Mouse (Mus musculus) ovary, adult 18-20 months (tissue): Measurements from ENCODE around the gene Gm9945.

Experiments
- DNase-seq: peaks from one replicate; pipeline ENCODE4 v3.0.0; 2022; ENCODE audit warnings: low spot score, mixed read lengths

Gene Gm9945

DNA sequence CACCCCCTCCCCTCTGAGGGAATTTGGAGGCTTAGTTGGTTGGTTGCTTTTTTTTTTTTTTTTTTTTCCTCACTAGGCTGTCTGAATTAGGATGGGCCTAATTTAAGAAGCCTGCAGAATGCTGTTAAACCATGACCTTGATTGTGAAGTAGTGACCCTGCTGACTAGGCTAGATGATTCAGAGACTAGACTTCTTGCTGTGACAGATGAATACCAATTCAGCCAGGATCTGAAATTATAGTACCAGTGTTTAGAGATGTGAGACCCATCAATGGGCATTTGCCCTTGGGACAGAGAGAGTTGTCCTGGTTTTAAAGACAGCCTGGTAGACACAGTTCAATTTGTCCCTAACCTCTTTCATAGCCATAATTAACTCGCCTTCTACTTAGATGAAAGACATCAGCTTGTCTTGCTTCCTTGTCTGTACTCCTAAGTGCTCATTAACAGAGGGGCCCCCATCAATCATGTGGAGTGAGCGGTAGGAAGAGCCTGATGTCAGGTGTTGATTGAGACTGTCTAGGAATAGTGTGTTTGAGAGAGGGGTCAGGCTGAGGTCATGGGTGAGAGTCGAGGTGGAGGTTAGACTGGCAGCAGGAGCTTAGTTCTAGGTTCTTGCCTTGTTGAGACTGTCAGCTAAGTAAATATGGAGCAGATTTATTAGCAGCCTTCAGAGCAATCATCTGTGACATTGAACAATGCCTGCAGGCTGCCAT lies 13.4 kb downstream of the Gm9945 start:
- DNase-seq = no peak

DNA sequence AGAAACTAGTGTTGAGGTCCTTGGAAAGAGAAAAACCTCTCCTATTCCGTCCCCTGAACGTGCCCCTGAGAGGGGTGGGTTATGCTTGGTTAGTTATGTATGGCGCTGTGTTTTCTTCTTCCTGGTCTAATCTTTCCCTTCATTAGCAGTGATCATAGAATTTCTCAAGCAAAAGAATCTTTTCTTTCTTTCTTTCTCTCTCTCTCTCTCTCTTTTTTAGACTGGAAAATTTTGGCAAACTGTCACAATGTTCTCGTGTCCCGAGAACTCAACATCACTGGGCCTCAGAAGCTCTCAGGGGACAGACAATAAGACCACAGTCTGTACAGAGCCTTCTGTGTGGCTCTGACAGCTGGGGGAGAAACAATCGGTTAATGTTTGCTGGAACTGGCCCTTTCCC lies 15.5 kb downstream of the Gm9945 start:
- no peak for DNase-seq

DNA sequence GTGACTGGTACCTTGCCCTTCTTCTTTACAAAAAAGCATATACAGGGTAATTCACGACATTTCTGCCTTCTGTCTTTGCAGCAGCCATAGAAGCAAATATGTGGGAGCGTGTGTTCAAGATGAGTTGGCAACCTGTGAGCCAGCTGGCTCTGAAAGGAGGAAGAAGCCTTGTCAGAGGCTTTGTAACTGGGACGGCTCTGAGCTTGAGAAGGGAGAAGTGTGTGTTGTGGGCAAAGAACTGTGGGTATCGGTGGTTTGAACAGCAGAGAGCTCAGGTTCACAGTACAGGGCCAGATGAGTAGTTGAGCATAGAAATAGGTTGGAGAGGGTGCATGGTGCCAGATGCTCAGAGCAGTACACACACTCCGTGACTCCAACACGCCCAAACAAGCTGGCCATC lies 17.0 kb downstream of the Gm9945 start:
- DNase-seq = no peak

DNA sequence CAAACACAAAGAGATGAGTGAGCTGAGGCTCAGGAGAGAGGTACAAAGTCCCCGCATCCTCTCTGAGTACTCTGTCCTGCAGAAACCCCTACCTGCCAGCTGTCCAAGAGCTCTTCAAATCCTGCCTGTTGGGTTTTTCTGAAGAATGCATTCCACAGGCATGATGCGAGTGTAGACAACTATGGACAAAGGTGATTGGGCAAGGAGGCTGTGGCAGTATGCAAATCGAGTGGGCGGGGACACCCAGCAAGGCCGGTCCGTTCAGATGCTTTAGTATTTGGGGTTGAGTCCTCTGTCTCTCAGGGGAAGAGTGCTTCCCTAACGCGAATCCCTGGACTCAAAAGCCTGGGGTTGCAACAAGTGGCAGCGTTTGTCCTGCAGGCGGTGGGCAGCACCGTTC lies 20.6 kb downstream of the Gm9945 start:
- no peak for DNase-seq

DNA sequence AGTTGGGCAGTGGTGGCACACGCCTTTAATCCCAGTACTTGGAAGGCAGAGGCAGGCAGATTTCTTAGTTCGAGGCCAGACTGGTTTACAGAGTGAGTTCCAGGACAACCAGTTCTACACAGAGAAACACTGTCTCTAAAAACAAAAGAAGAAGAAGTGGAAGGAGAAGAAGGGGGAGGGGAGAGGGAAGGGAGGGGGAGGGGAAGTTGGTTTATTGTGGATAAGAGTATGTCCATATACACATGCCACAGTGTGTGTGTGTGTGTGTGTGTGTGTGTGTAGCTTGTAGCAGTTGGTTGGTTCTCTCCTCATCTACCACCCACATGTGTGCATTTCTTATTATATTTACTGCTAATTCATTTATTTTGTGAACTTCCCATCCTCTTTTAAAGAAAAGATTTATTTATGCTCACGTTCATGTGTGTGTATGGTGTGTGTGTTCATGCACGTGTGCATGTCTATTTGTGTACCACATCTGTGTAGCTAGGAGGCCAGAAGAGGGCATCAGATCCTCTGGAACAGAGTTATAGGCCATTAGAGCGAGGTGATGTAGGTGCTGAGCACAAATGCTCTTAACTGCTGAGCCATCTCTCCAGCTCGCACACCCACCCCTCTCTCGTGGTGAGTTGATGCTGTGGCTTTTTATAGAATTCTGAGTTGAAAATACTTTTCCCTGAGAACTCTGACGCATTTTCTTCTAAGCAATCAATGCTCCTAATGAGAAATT lies 22.2 kb downstream of the Gm9945 start:
- no peak for DNase-seq

DNA sequence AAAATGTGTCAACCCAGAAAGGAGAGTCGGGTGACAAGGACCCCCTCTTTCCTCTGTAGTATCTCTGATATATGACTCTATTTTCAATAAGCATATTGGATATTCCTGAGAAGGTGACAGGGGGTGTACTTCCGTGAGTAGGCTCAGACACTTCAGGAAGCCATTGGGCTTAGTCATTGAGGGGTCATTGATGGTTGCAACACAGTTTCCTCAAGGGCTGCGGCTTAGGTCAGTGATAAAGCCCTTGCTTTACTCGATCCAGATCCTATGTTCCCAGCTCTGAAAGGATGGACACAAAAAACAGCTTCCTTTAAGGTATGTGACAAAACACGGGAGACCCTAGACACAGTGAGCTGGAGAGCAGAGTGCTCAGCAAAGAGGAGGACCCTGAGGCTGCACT lies 23.8 kb downstream of the Gm9945 start:
- DNase-seq = no peak

DNA sequence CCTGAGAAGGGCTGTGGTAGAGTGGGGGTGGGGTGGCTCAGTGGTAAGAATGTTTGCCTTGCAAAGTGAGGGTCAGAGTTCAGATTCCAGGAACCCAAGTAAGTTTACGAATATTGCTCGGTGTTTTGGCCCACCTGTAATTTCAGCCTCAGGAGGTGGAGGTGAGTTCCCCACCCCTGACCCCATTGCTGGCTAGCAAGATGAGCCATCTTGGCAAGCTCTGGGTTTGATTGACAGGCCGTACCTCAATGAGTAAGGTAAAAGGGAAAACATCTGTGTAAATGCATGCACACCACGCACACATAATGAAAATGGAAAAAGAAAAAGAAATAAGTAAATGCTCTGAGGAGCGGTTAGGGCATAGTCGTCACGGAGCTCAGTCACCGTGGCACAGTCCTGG lies 24.4 kb downstream of the Gm9945 start:
- no peak for DNase-seq

DNA sequence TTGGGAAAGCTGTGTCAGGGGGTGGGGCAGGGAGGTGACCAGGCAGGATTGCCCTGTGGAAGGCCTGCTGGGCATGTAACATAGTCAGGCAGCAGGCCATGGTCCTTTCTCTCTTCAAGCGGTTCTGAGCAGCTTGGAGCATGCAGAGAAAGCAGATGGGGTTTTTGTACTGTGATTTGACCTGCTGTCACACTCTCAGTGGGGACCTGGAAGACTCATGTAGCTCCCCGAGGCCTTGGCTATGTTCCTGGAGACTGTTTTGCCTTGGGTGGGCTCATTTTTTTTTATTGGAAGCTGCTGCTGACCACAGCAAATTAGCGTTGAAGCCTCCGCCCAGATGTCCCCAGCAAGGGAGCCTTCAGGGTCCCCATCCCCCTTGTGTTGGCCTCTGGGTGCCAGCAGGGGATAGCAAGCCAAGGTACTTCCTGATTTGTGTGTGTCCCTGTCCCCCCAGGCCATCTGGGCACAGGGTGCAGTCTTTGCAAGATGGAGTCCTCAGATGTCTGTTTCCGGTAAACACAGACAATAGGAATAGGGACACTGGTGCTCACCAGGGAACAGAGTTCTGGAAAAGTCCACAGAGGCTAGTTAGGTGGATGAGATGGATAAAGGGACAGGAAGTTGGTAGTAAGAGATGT lies 25.2 kb downstream of the Gm9945 start:
- no peak for DNase-seq

DNA sequence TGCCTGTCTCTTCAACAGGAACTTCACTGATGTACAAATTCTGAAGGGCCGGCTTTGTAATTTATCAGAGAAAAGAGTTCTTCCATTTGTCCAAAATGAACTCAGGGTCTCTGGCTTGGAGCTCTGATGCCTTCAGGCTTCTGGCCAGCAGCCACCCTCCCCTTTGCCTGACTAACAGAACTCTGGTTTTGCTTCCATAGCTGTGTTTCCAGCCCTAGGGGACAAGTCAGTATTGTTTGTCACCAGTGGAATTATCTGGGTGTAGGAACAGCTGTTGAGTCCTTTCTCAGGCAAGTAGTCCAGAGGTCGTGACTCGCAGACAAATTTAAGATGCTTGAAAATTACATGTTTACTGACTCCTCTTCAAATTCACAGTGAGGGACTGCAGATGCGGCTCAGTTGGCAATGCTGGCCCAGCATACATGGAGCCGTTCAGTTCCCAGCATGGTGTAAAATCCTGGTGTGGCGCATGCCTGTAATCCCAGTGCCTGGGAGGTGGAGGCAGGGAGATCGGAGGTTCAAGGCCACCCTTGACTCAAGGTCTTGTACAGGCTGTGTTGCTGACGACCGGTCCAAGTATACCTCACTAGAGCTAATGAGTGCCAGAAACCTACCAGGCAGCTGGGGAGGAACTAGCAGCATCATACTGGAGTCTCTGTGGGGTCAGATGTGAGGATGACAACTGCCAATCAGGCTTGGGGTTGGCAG lies 27.3 kb downstream of the Gm9945 start:
- DNase-seq = no peak

DNA sequence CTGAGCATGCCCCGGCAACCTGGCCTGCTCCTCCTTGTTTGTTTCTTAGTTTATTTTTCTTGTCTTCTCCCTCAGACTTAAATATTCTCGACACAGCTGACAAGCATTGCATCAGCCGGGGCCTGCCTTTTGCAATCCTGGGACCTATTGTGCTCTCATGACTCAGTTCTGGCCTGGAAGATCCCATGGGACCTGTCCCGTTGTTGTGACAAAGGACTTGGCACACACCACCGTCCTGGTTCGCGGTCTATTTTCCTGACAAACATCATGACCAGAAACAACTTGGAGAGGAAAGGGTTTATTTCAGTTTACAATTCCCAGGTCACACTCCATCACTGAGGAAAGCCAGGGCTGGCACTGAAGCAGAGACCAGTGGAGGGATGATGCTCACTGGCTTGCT lies 28.2 kb downstream of the Gm9945 start:
- no peak for DNase-seq

DNA sequence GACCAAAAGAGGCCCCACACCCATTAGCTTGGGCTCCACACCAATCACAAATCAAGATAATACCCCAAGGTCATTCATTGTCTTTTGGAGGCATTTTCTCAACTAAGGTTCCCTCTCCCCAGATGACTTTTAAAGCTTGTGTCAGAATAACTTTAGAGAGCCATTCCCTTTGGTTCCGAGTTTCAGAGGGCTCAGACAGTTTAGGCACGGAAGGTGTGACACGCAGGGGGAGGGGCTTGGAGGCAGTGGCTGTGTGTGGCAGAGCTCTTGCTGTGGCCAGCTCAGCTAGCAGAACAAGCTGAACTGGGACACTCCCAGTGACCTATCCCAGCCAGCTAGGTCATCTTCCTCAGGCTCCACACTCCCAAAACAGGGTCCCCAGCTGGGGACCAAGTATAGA lies 28.6 kb downstream of the Gm9945 start:
- no peak for DNase-seq

DNA sequence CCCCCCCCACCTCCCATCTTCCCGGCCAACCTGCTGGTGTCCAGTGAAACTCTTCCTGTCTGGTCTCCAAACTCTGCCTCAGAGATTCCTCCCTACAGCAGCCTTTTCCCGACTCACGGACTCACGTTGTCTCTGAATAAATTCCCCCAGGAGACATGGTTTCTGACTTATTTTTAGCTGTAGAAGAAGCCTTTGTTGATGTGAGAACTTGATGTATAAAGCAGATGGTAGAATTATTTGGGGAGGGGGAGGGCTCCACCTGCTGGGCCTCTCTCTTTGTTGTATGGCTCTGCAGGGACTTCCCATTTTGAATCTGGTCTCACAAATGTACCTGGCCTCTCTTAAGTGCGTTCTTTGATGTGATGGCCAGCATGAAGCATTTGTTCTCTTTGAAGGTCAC lies 30.4 kb downstream of the Gm9945 start:
- no peak for DNase-seq

DNA sequence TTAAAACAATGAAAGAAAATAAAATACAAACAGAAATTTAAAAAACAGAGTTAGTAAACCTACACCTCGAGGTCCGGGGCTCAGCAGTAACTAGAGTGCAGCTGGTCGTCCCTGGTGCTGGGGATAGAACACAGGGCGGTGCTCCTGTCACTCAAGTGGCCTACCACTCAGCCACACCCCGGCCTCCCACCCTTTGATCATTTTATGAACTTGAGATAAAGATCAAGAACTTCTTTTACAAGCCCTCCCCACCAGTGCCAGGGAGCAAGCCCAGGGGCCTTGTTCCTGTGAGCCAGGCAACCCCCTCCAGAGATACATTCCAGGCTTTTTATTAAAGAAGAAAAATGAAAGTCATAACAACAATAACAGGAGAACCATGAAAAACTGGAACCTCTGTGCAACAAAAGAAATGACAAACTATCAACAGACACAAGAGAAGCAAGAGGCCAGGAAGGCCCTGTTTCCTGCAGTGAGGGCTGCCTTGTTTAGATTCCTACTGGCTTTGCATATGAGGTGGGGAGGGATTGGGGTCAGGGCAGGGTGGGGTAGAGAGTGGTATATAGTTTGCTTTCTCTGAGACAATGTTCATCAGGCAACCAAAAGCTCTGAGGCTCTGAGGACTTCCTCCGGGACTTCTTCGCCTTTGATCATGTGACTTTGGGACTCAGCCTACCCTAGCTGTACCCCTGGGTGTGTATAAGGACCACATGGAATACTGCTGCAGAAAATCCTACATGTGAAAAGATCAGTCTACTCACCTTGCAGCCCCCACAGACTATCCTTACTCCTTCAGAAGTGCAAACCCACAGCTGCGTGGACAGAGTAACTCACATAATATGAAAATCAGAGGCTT lies 37.0 kb downstream of the Gm9945 start:
- no peak for DNase-seq

DNA sequence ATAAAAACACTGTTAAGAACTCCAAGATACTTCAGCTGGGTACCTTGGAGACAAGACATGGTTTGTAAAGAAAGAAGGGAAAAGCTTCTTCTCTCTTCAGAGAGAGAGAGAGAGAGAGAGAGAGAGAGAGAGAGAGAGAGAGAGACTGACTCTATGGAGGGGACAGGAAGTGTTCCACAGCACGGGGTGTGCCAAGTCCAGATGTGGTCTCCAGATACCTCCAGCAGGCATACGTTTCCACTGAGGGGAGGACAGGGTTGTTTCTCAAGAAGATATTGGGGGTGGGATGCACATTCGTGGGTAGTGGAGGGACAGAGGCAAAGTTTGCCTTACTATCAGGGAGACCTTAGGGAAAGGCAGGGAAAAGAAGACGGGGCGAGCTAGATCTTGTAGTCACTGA lies 38.8 kb downstream of the Gm9945 start:
- no peak for DNase-seq

DNA sequence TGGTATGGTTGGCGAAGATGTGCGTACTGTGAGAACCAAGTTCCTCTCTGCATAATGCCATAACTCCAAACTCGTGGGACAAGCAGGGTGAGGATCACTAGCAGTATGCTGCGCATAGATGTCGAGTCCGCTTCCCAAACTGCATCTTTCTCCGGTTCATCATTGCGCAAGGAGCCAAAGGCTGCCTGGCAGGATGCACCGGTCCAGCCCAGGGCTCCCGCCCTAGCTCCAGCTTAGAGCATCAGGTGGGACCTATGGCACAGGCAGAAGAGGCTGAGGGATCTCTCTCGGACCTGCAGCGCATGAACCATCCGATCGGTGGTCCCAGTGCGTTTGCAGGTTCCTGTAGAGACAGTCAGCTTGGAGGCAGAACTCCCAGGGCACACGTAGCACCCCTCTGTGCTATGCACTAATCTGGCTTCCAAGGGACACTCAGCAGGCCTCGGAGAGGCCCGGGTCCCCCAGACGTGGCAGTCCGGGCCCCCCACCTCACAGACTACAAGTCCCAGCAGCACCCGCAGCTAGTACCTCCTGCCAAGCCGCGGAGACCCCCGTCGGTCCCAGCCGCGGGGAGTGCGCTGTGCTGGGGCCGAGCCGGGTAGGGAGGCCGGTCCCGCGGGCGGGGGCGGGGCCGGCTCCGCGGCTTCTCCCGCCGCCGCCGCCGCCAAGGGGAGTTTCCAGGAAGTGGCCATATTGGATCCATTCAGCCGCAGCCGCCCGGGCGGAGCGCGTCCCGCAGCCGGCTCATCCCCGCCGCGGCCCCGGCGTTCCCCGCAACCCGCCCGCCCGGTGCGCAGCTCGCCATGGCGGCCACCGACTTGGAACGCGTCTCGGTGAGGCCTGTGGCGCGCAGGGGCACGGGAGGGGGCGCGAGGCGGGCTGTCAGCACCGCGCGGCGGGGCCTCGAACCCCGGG lies 39.5 kb downstream of the Gm9945 start, which contains the start of gene Sept8:
Gene Sept8 (plus strand): TSS at position 51 of the 915 bp plus-strand sequence.
- peak; percentile 39 for DNase-seq

DNA sequence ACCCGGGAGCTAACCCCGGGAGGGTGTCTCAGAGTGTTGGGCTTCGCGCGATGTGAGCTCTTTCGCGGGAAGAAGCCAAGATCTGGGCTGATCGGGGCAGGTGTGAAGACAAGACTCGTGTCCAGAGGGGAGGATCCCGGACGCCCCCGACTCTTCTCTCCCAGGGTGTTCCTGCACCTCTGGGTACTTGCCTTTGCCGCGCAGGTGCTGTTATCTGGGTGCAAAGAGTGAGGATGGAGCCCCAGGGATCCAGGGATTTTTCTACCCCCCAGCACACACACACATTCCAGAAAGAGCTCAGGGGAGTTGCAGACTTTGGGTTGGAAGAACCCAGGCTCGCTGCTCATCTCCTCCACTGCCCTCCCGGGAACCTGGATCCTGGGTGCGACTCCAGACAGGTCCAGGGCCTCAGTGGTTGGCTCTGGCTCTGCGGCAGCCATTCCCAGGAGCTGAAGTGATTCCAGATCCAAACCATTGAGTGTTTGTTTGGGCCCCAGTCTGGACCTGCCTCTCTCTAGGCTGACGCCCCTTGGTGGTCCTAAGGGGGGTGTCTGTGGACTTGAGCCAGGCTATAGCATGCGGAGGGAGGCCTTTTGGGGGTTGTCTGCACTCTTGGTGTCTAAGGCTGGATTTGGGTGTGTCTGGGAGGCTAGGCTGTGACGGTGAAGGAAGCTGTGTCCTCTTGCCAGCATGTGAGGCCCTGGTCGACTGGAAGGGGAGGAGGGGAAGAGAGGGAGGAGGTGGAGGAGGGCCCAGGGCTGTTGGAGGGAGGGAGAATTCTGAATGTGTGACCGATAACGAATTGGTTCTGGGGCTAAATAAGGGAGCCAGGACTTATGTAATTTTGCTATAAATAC lies 40.4 kb downstream of the Gm9945 start:
- peak; percentile 37 for DNase-seq

DNA sequence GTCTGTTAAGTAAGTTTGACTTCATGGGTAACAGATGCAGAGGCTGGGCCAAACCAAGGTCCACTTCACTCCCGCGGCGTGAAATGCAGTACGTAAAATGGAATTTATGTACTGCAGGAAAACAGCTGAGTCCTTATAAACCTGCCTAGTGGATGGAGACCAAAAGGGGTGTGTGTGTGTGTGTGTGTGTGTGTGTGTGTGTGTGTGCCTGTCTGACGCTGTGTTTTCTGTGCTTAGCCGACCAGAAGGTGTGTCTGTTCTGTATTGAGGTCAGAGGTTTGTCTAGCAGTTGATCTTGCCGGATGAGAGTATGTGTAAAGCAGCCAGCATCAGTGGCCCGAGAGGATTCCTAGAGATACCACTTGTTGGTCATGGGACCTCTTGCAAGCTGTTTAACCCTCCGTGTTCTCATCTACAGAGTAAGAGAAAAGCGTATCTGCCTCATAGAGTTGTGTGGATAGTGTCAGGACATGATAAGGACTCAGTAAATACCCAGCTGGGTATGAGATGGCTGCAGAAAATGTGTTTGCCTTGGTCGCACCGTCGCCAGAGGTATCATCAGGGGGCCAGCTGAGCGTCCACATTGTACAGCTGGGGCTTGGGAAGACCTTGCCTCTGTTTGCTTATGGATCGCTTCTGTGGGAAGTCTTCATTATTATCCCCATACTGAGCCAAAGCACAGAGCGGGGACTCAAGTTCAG lies 41.3 kb downstream of the Gm9945 start:
- DNase-seq = no peak

DNA sequence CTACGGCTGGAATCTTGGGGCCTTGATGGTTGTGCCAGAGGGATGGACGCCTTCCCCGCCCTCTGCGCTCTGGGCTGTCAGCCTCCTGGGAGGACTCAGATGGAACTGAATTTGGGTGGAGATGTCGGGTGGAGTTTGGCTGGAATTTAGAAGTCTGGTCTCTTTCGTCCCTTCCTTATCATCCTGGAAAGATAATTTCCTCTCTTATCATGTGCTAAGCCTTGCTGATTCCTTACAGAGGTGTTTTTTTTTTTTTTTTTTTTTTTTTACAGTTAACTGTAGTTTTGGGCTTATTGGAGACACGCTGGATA lies 41.8 kb downstream of the Gm9945 start:
- peak; percentile 66 for DNase-seq

DNA sequence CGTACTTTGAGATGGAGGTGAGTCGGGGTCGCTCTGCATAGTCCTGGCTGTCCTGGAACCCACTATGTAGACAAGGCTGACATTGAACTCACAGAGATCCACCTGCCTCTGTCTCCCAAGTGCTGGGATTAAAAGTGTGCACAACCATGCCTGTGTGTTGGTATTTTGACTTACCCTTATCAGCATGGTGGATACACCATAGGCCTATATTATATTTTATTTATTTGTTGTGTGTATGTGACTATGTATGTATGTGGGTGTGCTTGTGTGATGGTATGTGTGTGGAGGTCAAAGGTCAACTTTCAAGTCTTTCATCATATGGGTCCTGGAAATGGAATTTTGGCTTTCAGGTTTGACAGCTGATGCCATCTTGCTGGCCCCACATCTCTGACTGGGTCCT lies 42.4 kb downstream of the Gm9945 start:
- no peak for DNase-seq
